Mouse (Mus musculus) myocyte (in vitro differentiated cells): Measurements from ENCODE around the gene Pphln1. TPM values are rescaled to one million over a fixed set of nuclear protein-coding genes. Genes with fewer than 3 reads are reported as not detected.

Experiments
- H3K27me3 ChIP-seq: one replicate; pipeline ENCODE4 v1.6.1; 2011; ENCODE audit not compliant: control insufficient read depth, insufficient read depth, insufficient read length
- H3K36me3 ChIP-seq: one replicate; pipeline ENCODE4 v1.6.1; 2011; ENCODE audit not compliant: control insufficient read depth, insufficient read depth
- H3K4me2 ChIP-seq: one replicate; pipeline ENCODE4 v1.6.1; 2011; ENCODE audit warnings: low read depth, control low read depth
- H3K4me3 ChIP-seq: one replicate; pipeline ENCODE4 v1.5.1; 2011; ENCODE audit warnings: mild to moderate bottlenecking, control low read depth, moderate library complexity
- H3K79me2 ChIP-seq: one replicate; pipeline ENCODE4 v1.6.1; 2011; ENCODE audit not compliant: control insufficient read depth, insufficient read depth
- H3ac ChIP-seq: one replicate; pipeline ENCODE4 v1.6.1; 2011; ENCODE audit not compliant: control insufficient read depth, insufficient read length
- CEBPB ChIP-seq: IDR thresholded peaks from 2 replicates; pipeline ENCODE4 v1.6.1; 2011; ENCODE audit warnings: mild to moderate bottlenecking, moderate library complexity; ENCODE audit not compliant: poor library complexity, insufficient read depth, severe bottlenecking
- E2F4 ChIP-seq: IDR thresholded peaks from one replicate; pipeline ENCODE4 v1.6.1; 2011; ENCODE audit warnings: mild to moderate bottlenecking, control low read depth, moderate library complexity; ENCODE audit not compliant: insufficient read depth
- MAX ChIP-seq: IDR thresholded peaks from one replicate; pipeline ENCODE4 v1.6.1; 2011; ENCODE audit warnings: low read depth, mild to moderate bottlenecking, control low read depth
- MYOD1 ChIP-seq, 3 experiments: IDR thresholded peaks; one replicate each; pipeline ENCODE4 v1.6.1; 2011; ENCODE audit warnings: control low read depth in 2 of 3, low read depth in 2 of 3, mild to moderate bottlenecking in 2 of 3, moderate library complexity in 1 of 3; ENCODE audit not compliant: insufficient read length in 2 of 3, control insufficient read depth in 1 of 3
- MYOG ChIP-seq, 3 experiments: IDR thresholded peaks; one replicate each; pipeline ENCODE4 v1.6.1; 2011; ENCODE audit warnings: control low read depth in 2 of 3, low read depth in 2 of 3, mild to moderate bottlenecking in 2 of 3; ENCODE audit not compliant: insufficient read length in 2 of 3, control insufficient read depth in 1 of 3, insufficient read depth in 1 of 3
- POLR2A ChIP-seq: IDR thresholded peaks from one replicate; pipeline ENCODE4 v1.6.1; 2011; ENCODE audit warnings: low read depth, mild to moderate bottlenecking, control low read depth, moderate library complexity; ENCODE audit not compliant: insufficient read length
- POLR2AphosphoS2 ChIP-seq: IDR thresholded peaks from one replicate; pipeline ENCODE4 v1.6.1; 2011; ENCODE audit warnings: low read depth, control low read depth; ENCODE audit not compliant: insufficient read length
- REST ChIP-seq: IDR thresholded peaks from one replicate; pipeline ENCODE4 v1.6.1; 2011; ENCODE audit warnings: mild to moderate bottlenecking, control low read depth, moderate library complexity; ENCODE audit not compliant: insufficient read depth, insufficient read length
- SRF ChIP-seq: IDR thresholded peaks from one replicate; pipeline ENCODE4 v1.6.1; 2011; ENCODE audit warnings: low read depth; ENCODE audit not compliant: control insufficient read depth, insufficient read length
- TCF12 ChIP-seq: IDR thresholded peaks from one replicate; pipeline ENCODE4 v1.6.1; 2011; ENCODE audit warnings: mild to moderate bottlenecking, control low read depth; ENCODE audit not compliant: poor library complexity, insufficient read depth, severe bottlenecking
- TCF3 ChIP-seq: IDR thresholded peaks from one replicate; pipeline ENCODE4 v1.6.1; 2011; ENCODE audit warnings: low read depth, control low read depth; ENCODE audit not compliant: insufficient read length
- USF1 ChIP-seq: IDR thresholded peaks from one replicate; pipeline ENCODE4 v1.6.1; 2011; ENCODE audit warnings: low read depth, mild to moderate bottlenecking, control low read depth, moderate library complexity
- polyA plus RNA-seq: library from polyadenylated mRNA; unstranded; fragments of >200 nt; fragmentation: generic; extraction: Trizol; gene quantifications from one replicate; pipeline ENCODE4 v1.2.1, GENCODE M21; 2012; ENCODE audit warnings: missing spikeins

Gene Pphln1
- polyA plus RNA-seq, 1 experiment: 20.4 TPM

DNA sequence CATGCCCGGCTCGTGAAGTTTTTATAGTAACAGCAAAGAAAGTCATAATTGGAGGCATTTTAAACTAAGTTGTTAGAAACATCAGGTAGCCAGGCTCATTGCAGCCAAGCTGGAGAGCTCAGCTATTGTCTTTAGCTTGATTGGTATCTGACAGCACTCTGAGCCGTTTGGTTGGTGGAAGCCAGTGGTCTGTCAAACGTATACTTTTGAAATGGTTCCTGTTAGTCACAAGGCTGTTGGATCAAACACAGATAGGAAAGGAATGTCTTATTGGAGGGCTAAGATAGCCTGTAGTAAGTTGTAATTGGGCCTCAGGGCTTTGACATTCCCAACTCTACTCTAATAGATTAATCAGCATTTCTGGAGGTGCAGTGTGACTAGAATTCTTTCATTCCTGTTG, 3.3 kb downstream of the Pphln1 start:
- no peak overlapping the region for H3K4me3 ChIP-seq
- H3K4me2 ChIP-seq: no peak overlapping the region
- TF ChIP-seq TCF12: no peak
- TF ChIP-seq SRF: no peak
- no peak for TF ChIP-seq POLR2AphosphoS2
- no peak for TF ChIP-seq E2F4
- no peak for TF ChIP-seq USF1
- no peak for TF ChIP-seq MYOG (IDR thresholded peaks at IDR 0.05; ENCODE audit: control insufficient read depth in 1 of 3, insufficient read depth in 1 of 3, insufficient read length in 2 of 3, low read depth in 2 of 3)
- TF ChIP-seq TCF3: no peak
- no peak for TF ChIP-seq MYOD1 (IDR thresholded peaks at IDR 0.05; ENCODE audit: control insufficient read depth in 1 of 3, insufficient read length in 2 of 3, low read depth in 2 of 3)
- TF ChIP-seq REST: no peak
- no peak for TF ChIP-seq MAX
- TF ChIP-seq CEBPB: no peak
- TF ChIP-seq POLR2A: no peak
- H3K27me3 ChIP-seq: no peaks in the 10 kb centered on the region
- no peak overlapping the region for H3ac ChIP-seq
- peaks cover 88% of the 10 kb centered on the region for H3K79me2 ChIP-seq
- H3K36me3 ChIP-seq: peaks cover 3% of the 10 kb centered on the region

GRCm38 (mm10) chr15:93402730-93403129, 4.6 kb downstream of the Pphln1 start:
- Histone ChIP-seq H3K36me3 (peaks cover 8% of the 10 kb centered on the region), H3ac (no peak overlapping the region)
- TF ChIP-seq USF1: no peak

DNA sequence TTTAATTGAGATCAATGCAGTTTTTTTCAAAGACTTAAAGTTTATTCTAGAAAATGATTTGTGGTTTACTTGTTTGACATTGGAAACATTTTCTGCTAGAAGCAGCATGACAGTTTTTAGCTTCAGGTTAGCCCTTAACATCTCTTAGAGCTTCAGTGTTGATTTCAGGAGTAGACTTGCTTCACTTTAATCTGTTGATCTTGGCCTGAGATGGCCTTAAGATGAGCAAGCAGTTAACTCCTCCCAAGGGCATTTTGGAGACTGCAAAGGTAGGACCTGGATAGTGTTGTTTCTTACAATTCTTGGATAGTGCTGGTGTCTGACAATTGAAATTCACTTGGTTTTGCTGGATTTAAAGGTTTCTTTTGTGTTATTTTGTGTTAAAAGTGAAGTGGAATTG, 6.7 kb downstream of the Pphln1 start:
- Histone ChIP-seq H3K4me3 (no peak overlapping the region), H3ac (no peak overlapping the region), H3K4me2 (no peak overlapping the region), H3K79me2 (peaks cover 81% of the 10 kb centered on the region), H3K36me3 (peaks cover 8% of the 10 kb centered on the region), H3K27me3 (no peaks in the 10 kb centered on the region)
- TF ChIP-seq TCF12: no peak
- no peak for TF ChIP-seq POLR2A
- TF ChIP-seq MYOG (IDR thresholded peaks at IDR 0.05; ENCODE audit: control insufficient read depth in 1 of 3, insufficient read depth in 1 of 3, insufficient read length in 2 of 3, low read depth in 2 of 3): no peak
- TF ChIP-seq E2F4: no peak
- TF ChIP-seq MAX: no peak
- no peak for TF ChIP-seq POLR2AphosphoS2

More at GRCm38 (mm10) chr15:93402730-93403129, 4.6 kb downstream of the Pphln1 start:
- Histone ChIP-seq H3K4me2 (no peak overlapping the region), H3K79me2 (peaks cover 83% of the 10 kb centered on the region), H3K4me3 (no peak overlapping the region), H3K27me3 (no peaks in the 10 kb centered on the region)

GRCm38 (mm10) chr15:93405446-93405986, 7.4 kb downstream of the Pphln1 start:
- no peaks in the 10 kb centered on the region for H3K27me3 ChIP-seq
- no peak overlapping the region for H3K4me2 ChIP-seq
- no peak overlapping the region for H3ac ChIP-seq
- no peak for TF ChIP-seq USF1
- TF ChIP-seq MYOG (IDR thresholded peaks at IDR 0.05; ENCODE audit: control insufficient read depth in 1 of 3, insufficient read depth in 1 of 3, insufficient read length in 2 of 3, low read depth in 2 of 3): no peak
- TF ChIP-seq MYOD1 (IDR thresholded peaks at IDR 0.05; ENCODE audit: control insufficient read depth in 1 of 3, insufficient read length in 2 of 3, low read depth in 2 of 3): no peak
- no peak for TF ChIP-seq CEBPB
- TF ChIP-seq REST: no peak
- TF ChIP-seq SRF: no peak
- no peak for TF ChIP-seq POLR2A
- no peak for TF ChIP-seq POLR2AphosphoS2
- TF ChIP-seq E2F4: no peak
- TF ChIP-seq MAX: no peak
- no peak for TF ChIP-seq TCF12
- no peak for TF ChIP-seq TCF3
- no peak overlapping the region for H3K4me3 ChIP-seq
- peaks cover 15% of the 10 kb centered on the region for H3K36me3 ChIP-seq
- peaks cover 75% of the 10 kb centered on the region for H3K79me2 ChIP-seq

GRCm38 (mm10) chr15:93406492-93406891, 8.3 kb downstream of the Pphln1 start:
- Histone ChIP-seq H3K4me3 (no peak overlapping the region), H3K36me3 (peaks cover 24% of the 10 kb centered on the region), H3K4me2 (no peak overlapping the region), H3K79me2 (peaks cover 65% of the 10 kb centered on the region), H3ac (no peak overlapping the region), H3K27me3 (no peaks in the 10 kb centered on the region)
- no peak for TF ChIP-seq MYOG (IDR thresholded peaks at IDR 0.05; ENCODE audit: control insufficient read depth in 1 of 3, insufficient read depth in 1 of 3, insufficient read length in 2 of 3, low read depth in 2 of 3)

GRCm38 (mm10) chr15:93412445-93412844, 14.3 kb downstream of the Pphln1 start:
- Histone ChIP-seq H3K36me3 (peaks cover 31% of the 10 kb centered on the region), H3K4me3 (no peak overlapping the region), H3K79me2 (peaks cover 27% of the 10 kb centered on the region), H3K4me2 (no peak overlapping the region), H3K27me3 (no peaks in the 10 kb centered on the region), H3ac (no peak overlapping the region)
- TF ChIP-seq TCF3: no peak
- TF ChIP-seq POLR2A: no peak
- no peak for TF ChIP-seq SRF
- no peak for TF ChIP-seq POLR2AphosphoS2
- TF ChIP-seq CEBPB: no peak
- no peak for TF ChIP-seq USF1
- no peak for TF ChIP-seq MYOD1 (IDR thresholded peaks at IDR 0.05; ENCODE audit: control insufficient read depth in 1 of 3, insufficient read length in 2 of 3, low read depth in 2 of 3)
- no peak for TF ChIP-seq TCF12
- TF ChIP-seq REST: no peak
